Mouse (Mus musculus) G1E (cell line): Measurements from ENCODE around the gene Vapb. TPM values are rescaled to one million over a fixed set of nuclear protein-coding genes. Genes with fewer than 3 reads are reported as not detected.

Experiments used
- ATAC-seq: 2 replicates; pipeline ENCODE4 v1.8.0; 2016; ENCODE audit warnings: mild to moderate bottlenecking; ENCODE audit not compliant: insufficient number of reproducible peaks, poor library complexity, low FRiP score, severe bottlenecking; ENCODE audit errors: extremely low read depth
- DNase-seq: peaks from one replicate; pipeline ENCODE4 v3.0.0; 2012; ENCODE audit warnings: low spot score
- H3K27me3 ChIP-seq: 2 replicates; pipeline ENCODE4 v1.6.1; 2012; ENCODE audit warnings: mild to moderate bottlenecking, low read length, inconsistent platforms; ENCODE audit not compliant: insufficient read depth
- H3K36me3 ChIP-seq: replicated peaks from 2 replicates; pipeline ENCODE3; 2012; ENCODE audit warnings: mild to moderate bottlenecking, inconsistent platforms
- H3K4me1 ChIP-seq: 2 replicates; pipeline ENCODE4 v1.6.1; 2012; ENCODE audit warnings: low read depth, low read length, inconsistent platforms, mixed read lengths; ENCODE audit not compliant: insufficient read depth
- H3K4me3 ChIP-seq: 2 replicates; pipeline ENCODE4 v1.5.1; 2012; ENCODE audit warnings: low read depth, mild to moderate bottlenecking, inconsistent platforms, low read length, moderate library complexity, mixed read lengths
- H3K9me3 ChIP-seq: replicated peaks from 2 replicates; pipeline ENCODE4 v1.6.1; 2012; ENCODE audit warnings: inconsistent platforms
- CTCF ChIP-seq: IDR thresholded peaks from 2 replicates; pipeline ENCODE4 v1.5.1; 2012; ENCODE audit warnings: low read depth, low read length, inconsistent platforms, mixed read lengths
- GATA1 ChIP-seq: IDR thresholded peaks from 2 replicates; pipeline ENCODE4 v1.6.1; 2012; ENCODE audit warnings: borderline replicate concordance, low read length, inconsistent platforms, mixed read lengths
- GATA2 ChIP-seq: IDR thresholded peaks from 2 replicates; pipeline ENCODE4 v1.6.1; 2012; ENCODE audit warnings: low read depth, low read length, inconsistent platforms, borderline replicate concordance
- POLR2AphosphoS5 ChIP-seq: IDR thresholded peaks from 2 replicates; pipeline ENCODE4 v1.6.1; 2012; ENCODE audit warnings: low read depth, low read length, inconsistent platforms; ENCODE audit not compliant: insufficient replicate concordance
- TAL1 ChIP-seq: conservative IDR thresholded peaks from 2 replicates; pipeline ENCODE4 v1.6.1; 2012; ENCODE audit warnings: low read depth, low read length, inconsistent platforms, mixed read lengths
- polyA plus RNA-seq: library from polyadenylated mRNA; stranded (reverse); fragments of >175 nt; gene quantifications from 2 replicates; pipeline ENCODE4 v1.2.3, GENCODE M21; 2012
- total RNA-seq, 2 experiments: library from RNA; stranded (forward) in 1 of 2; stranded (reverse) in 1 of 2; fragments of 200-1000 nt in 1 of 2; fragments of >200 nt in 1 of 2; fragmentation: Nextera tagmentation in 1 of 2; gene quantifications; 2 replicates each; pipeline ENCODE4 v1.2.3; 2014 to 2017

Gene Vapb
- total and polyA plus RNA-seq, 3 experiments = 17.3 to 75.2 (median 23.6) TPM

GRCm38 (mm10) chr2:173794531-173795510 lies 57.5 kb downstream of the Vapb start:
- ATAC-seq (no peak), DNase-seq (no peak)
- Histone ChIP-seq H3K27me3 (no peaks in the 10 kb centered on the region), H3K4me1 (no peaks in the 10 kb centered on the region), H3K36me3 (no peaks in the 10 kb centered on the region), H3K4me3 (no peak overlapping the region), H3K9me3 (peaks cover 23% of the 10 kb centered on the region)
- no peak for TF ChIP-seq GATA2
- TF ChIP-seq POLR2AphosphoS5 = no peak
- no peak for TF ChIP-seq TAL1
- no peak for TF ChIP-seq CTCF
- TF ChIP-seq GATA1 = no peak

- TF ChIP-seq CTCF (no peak), GATA2 (no peak), POLR2AphosphoS5 (no peak), GATA1 (no peak)
These were observed 58.7 kb downstream of the Vapb start for GRCm38 (mm10) chr2:173795801-173796673.

GRCm38 (mm10) chr2:173796674-173796963 lies 59.3 kb downstream of the Vapb start:
- Histone ChIP-seq H3K4me3 (no peak overlapping the region), H3K4me1 (no peaks in the 10 kb centered on the region), H3K27me3 (no peaks in the 10 kb centered on the region), H3K9me3 (peaks cover 26% of the 10 kb centered on the region), H3K36me3 (no peaks in the 10 kb centered on the region)
- ATAC-seq (no peak), DNase-seq (no peak)
- TF ChIP-seq CTCF (no peak), GATA2 (no peak), TAL1 (no peak), POLR2AphosphoS5 (no peak), GATA1 (no peak)

More at GRCm38 (mm10) chr2:173795801-173796673, 58.7 kb downstream of the Vapb start:
- DNase-seq (no peak), ATAC-seq (no peak)
- Histone ChIP-seq H3K4me1 (no peaks in the 10 kb centered on the region), H3K27me3 (no peaks in the 10 kb centered on the region), H3K4me3 (no peak overlapping the region), H3K9me3 (peaks cover 23% of the 10 kb centered on the region), H3K36me3 (no peaks in the 10 kb centered on the region)

GRCm38 (mm10) chr2:173799513-173799912 lies 62.2 kb downstream of the Vapb start:
- H3K36me3 ChIP-seq = no peaks in the 10 kb centered on the region
- no peak for TF ChIP-seq GATA1
- no peak for TF ChIP-seq GATA2
- TF ChIP-seq TAL1 = no peak
- no peak for TF ChIP-seq CTCF
- TF ChIP-seq POLR2AphosphoS5 = no peak
- no peak for ATAC-seq
- no peak for DNase-seq
- no peak overlapping the region for H3K4me3 ChIP-seq
- H3K9me3 ChIP-seq = peaks cover 31% of the 10 kb centered on the region
- no peaks in the 10 kb centered on the region for H3K27me3 ChIP-seq
- no peaks in the 10 kb centered on the region for H3K4me1 ChIP-seq

- no peaks in the 10 kb centered on the region for H3K4me1 ChIP-seq
- DNase-seq = no peak
- ATAC-seq = no peak
- no peaks in the 10 kb centered on the region for H3K36me3 ChIP-seq
- H3K4me3 ChIP-seq = no peak overlapping the region
- H3K9me3 ChIP-seq = peaks cover 30% of the 10 kb centered on the region
- no peaks in the 10 kb centered on the region for H3K27me3 ChIP-seq
- TF ChIP-seq POLR2AphosphoS5 = no peak
- no peak for TF ChIP-seq GATA1
- no peak for TF ChIP-seq GATA2
- TF ChIP-seq TAL1 = no peak
- TF ChIP-seq CTCF = no peak
These were observed 63.3 kb downstream of the Vapb start for GRCm38 (mm10) chr2:173800566-173800965.

GRCm38 (mm10) chr2:173801405-173801876 lies 64.1 kb downstream of the Vapb start:
- H3K36me3 ChIP-seq = no peaks in the 10 kb centered on the region
- DNase-seq (no peak), ATAC-seq (no peak; the same call in 1 of the 2 replicates)
- TF ChIP-seq CTCF (no peak), POLR2AphosphoS5 (no peak), TAL1 (no peak), GATA2 (no peak), GATA1 (no peak)
- no peak overlapping the region for H3K4me3 ChIP-seq
- no peaks in the 10 kb centered on the region for H3K27me3 ChIP-seq
- H3K9me3 ChIP-seq = peaks cover 30% of the 10 kb centered on the region
- no peaks in the 10 kb centered on the region for H3K4me1 ChIP-seq
